Mouse (Mus musculus): ENCODE measurements at regions not wholly inside any gene's neighbourhood (a gene's known extent, or its start where the extent isn't known, plus 50 kb on each side); places are given as distances from the start of the nearest gene placed in this dataset.
A peak's percentile ranks its signal among the peaks of the same experiment; 100 is the strongest.

DNA sequence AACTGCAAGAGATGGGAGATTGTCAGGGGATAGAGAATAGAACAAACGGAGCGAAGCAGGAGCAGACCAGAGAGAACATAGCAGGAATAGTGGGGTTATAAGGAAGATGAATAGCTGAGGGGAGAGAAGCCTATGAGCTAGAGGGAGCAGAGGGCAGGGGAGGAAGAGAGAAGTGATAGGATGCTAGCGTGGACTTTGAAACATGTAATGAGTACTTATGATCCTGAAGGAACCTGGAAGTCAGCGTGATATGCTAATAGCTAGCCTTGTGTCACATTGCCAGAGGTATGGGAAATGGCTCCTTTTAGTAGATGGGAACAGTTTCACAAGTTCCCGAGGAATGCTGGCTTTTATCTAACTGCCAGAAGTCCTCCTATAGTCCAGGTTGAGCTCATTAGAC, 51.8 kb downstream of the Calml3 start:
- no peak for ATAC-seq
- Histone ChIP-seq H3K9ac (ENCODE audit: low read depth, low read length) (no peak overlapping the region), H3K36me3 (ENCODE audit: control insufficient read depth, insufficient read depth, low read length) (no peaks in the 10 kb centered on the region), H3K27me3 (replicated peaks; ENCODE audit: control insufficient read depth, insufficient read depth, low read length) (no peaks in the 10 kb centered on the region), H3K4me3 (ENCODE audit: low read length) (no peak overlapping the region), H3K4me1 (ENCODE audit: control insufficient read depth, insufficient read depth, low read depth, low read length) (no peaks in the 10 kb centered on the region), H3K4me2 (ENCODE audit: low read length) (no peak overlapping the region), H3K27ac (ENCODE audit: low read depth, low read length) (no peak overlapping the region), H3K9me3 (ENCODE audit: control insufficient read depth, low read length) (no peaks in the 10 kb centered on the region)
- 88% methylated on average over 5 of the region's 5 CpGs for WGBS

DNA sequence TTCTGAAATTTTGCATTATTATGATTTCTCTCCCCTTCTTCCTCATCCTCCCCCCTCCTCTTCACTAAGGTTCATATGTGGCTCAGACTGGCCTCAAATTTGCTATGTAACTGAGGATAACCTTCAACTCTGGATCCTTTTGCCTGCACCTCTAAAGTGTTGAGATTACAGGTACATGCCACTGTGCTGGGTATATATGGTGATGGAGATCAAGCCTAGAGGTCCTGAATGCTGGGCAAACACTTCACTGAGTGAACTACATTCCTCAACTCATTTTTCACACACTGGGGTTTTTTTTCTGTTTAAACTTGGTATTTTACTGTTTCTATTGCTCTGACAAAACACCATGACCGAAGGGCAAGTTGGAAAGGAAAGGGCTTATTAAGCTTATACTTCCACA, 52.9 kb downstream of the Calml3 start:
- H3K4me1 ChIP-seq (ENCODE audit: control insufficient read depth, insufficient read depth, low read depth, low read length) = no peaks in the 10 kb centered on the region
- H3K9ac ChIP-seq (ENCODE audit: low read depth, low read length) = no peak overlapping the region
- ATAC-seq = no peak
- H3K9me3 ChIP-seq (ENCODE audit: control insufficient read depth, low read length) = no peaks in the 10 kb centered on the region
- no peak overlapping the region for H3K27ac ChIP-seq (ENCODE audit: low read depth, low read length)
- 63% methylated on average over 1 of the region's 1 CpGs for WGBS
- no peak overlapping the region for H3K4me2 ChIP-seq (ENCODE audit: low read length)
- H3K4me3 ChIP-seq (ENCODE audit: low read length) = no peak overlapping the region
- H3K36me3 ChIP-seq (ENCODE audit: control insufficient read depth, insufficient read depth, low read length) = no peaks in the 10 kb centered on the region
- H3K27me3 ChIP-seq (replicated peaks; ENCODE audit: control insufficient read depth, insufficient read depth, low read length) = no peaks in the 10 kb centered on the region

- no peak overlapping the region for H3K4me2 ChIP-seq (ENCODE audit: low read length)
- no peaks in the 10 kb centered on the region for H3K9me3 ChIP-seq (ENCODE audit: control insufficient read depth, low read length)
- H3K4me3 ChIP-seq (ENCODE audit: low read length) = no peak overlapping the region
- no peak overlapping the region for H3K27ac ChIP-seq (ENCODE audit: low read depth, low read length)
- no peak for ATAC-seq
- WGBS = 76% methylated on average over 1 of the region's 1 CpGs
- no peaks in the 10 kb centered on the region for H3K4me1 ChIP-seq (ENCODE audit: control insufficient read depth, insufficient read depth, low read depth, low read length)
- H3K9ac ChIP-seq (ENCODE audit: low read depth, low read length) = no peak overlapping the region
- no peaks in the 10 kb centered on the region for H3K36me3 ChIP-seq (ENCODE audit: control insufficient read depth, insufficient read depth, low read length)
- H3K27me3 ChIP-seq (replicated peaks; ENCODE audit: control insufficient read depth, insufficient read depth, low read length) = no peaks in the 10 kb centered on the region
Measured at GRCm38 (mm10) chr13:3750756-3751155, 53.4 kb downstream of the Calml3 start.

- no peak for ATAC-seq
- H3K36me3 ChIP-seq (ENCODE audit: control insufficient read depth, insufficient read depth, low read length) = no peaks in the 10 kb centered on the region
- H3K9me3 ChIP-seq (ENCODE audit: control insufficient read depth, low read length) = no peaks in the 10 kb centered on the region
- no peak overlapping the region for H3K4me3 ChIP-seq (ENCODE audit: low read length)
- H3K27me3 ChIP-seq (replicated peaks; ENCODE audit: control insufficient read depth, insufficient read depth, low read length) = no peaks in the 10 kb centered on the region
- no peak overlapping the region for H3K9ac ChIP-seq (ENCODE audit: low read depth, low read length)
- 83% methylated on average over 3 of the region's 3 CpGs for WGBS
- no peaks in the 10 kb centered on the region for H3K4me1 ChIP-seq (ENCODE audit: control insufficient read depth, insufficient read depth, low read depth, low read length)
- H3K4me2 ChIP-seq (ENCODE audit: low read length) = no peak overlapping the region
- no peak overlapping the region for H3K27ac ChIP-seq (ENCODE audit: low read depth, low read length)
Measured at GRCm38 (mm10) chr13:3749646-3750045, 54.5 kb downstream of the Calml3 start.

GRCm38 (mm10) chr13:3748859-3749258, 55.3 kb downstream of the Calml3 start:
- no peak for ATAC-seq
- WGBS = 72% methylated on average over 5 of the region's 5 CpGs
- no peak overlapping the region for H3K9ac ChIP-seq (ENCODE audit: low read depth, low read length)
- no peaks in the 10 kb centered on the region for H3K36me3 ChIP-seq (ENCODE audit: control insufficient read depth, insufficient read depth, low read length)
- no peaks in the 10 kb centered on the region for H3K4me1 ChIP-seq (ENCODE audit: control insufficient read depth, insufficient read depth, low read depth, low read length)
- H3K27me3 ChIP-seq (replicated peaks; ENCODE audit: control insufficient read depth, insufficient read depth, low read length) = no peaks in the 10 kb centered on the region
- H3K4me2 ChIP-seq (ENCODE audit: low read length) = no peak overlapping the region
- H3K9me3 ChIP-seq (ENCODE audit: control insufficient read depth, low read length) = no peaks in the 10 kb centered on the region
- H3K4me3 ChIP-seq (ENCODE audit: low read length) = no peak overlapping the region
- no peak overlapping the region for H3K27ac ChIP-seq (ENCODE audit: low read depth, low read length)

- Histone ChIP-seq H3K9me3 (ENCODE audit: control insufficient read depth, low read length) (no peaks in the 10 kb centered on the region), H3K4me3 (ENCODE audit: low read length) (no peak overlapping the region), H3K4me1 (ENCODE audit: control insufficient read depth, insufficient read depth, low read depth, low read length) (peaks cover 8% of the 10 kb centered on the region; the same call in 1 of the 2 replicates), H3K9ac (ENCODE audit: low read depth, low read length) (no peak overlapping the region), H3K36me3 (ENCODE audit: control insufficient read depth, insufficient read depth, low read length) (no peaks in the 10 kb centered on the region), H3K27ac (ENCODE audit: low read depth, low read length) (no peak overlapping the region), H3K27me3 (replicated peaks; ENCODE audit: control insufficient read depth, insufficient read depth, low read length) (no peaks in the 10 kb centered on the region), H3K4me2 (ENCODE audit: low read length) (no peak overlapping the region)
- ATAC-seq = no peak
- 69% methylated on average over 10 of the region's 10 CpGs for WGBS
Measured at GRCm38 (mm10) chr13:3746524-3746923, 57.6 kb downstream of the Calml3 start.

DNA sequence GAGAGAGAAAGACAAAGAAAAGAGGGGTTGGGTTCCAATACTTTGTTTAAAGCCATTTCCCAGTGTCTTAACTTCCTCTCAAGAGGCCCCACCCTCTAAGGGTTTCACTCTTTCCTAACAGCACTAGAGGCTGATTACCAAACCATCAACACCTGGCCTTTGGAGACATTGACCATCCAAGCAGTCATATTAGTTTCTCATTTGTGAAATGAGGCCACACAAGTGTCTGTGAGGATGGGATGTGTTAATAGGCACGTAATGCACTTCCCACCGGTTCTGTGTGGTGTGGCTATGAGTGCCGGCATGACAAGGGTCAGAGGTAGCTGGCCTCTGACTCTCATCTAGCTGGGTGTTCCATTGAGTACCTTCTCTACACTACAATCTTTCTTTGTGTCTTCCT, 59.2 kb downstream of the Calml3 start:
- no peaks in the 10 kb centered on the region for H3K9me3 ChIP-seq (ENCODE audit: control insufficient read depth, low read length)
- H3K4me2 ChIP-seq (ENCODE audit: low read length) = no peak overlapping the region
- no peak overlapping the region for H3K9ac ChIP-seq (ENCODE audit: low read depth, low read length)
- H3K27ac ChIP-seq (ENCODE audit: low read depth, low read length) = no peak overlapping the region
- H3K36me3 ChIP-seq (ENCODE audit: control insufficient read depth, insufficient read depth, low read length) = no peaks in the 10 kb centered on the region
- H3K27me3 ChIP-seq (replicated peaks; ENCODE audit: control insufficient read depth, insufficient read depth, low read length) = no peaks in the 10 kb centered on the region
- peaks cover 8% of the 10 kb centered on the region; the same call in 1 of the 2 replicates for H3K4me1 ChIP-seq (ENCODE audit: control insufficient read depth, insufficient read depth, low read depth, low read length)
- no peak for ATAC-seq
- WGBS = 72% methylated on average over 3 of the region's 3 CpGs
- H3K4me3 ChIP-seq (ENCODE audit: low read length) = no peak overlapping the region

- WGBS = 90% methylated on average over 6 of the region's 6 CpGs
- no peak overlapping the region for H3K4me2 ChIP-seq (ENCODE audit: low read length)
- H3K4me1 ChIP-seq (ENCODE audit: control insufficient read depth, insufficient read depth, low read depth, low read length) = peaks cover 8% of the 10 kb centered on the region; the same call in 1 of the 2 replicates
- no peak for ATAC-seq
- H3K9ac ChIP-seq (ENCODE audit: low read depth, low read length) = no peak overlapping the region
- H3K27me3 ChIP-seq (replicated peaks; ENCODE audit: control insufficient read depth, insufficient read depth, low read length) = no peaks in the 10 kb centered on the region
- H3K9me3 ChIP-seq (ENCODE audit: control insufficient read depth, low read length) = no peaks in the 10 kb centered on the region
- no peaks in the 10 kb centered on the region for H3K36me3 ChIP-seq (ENCODE audit: control insufficient read depth, insufficient read depth, low read length)
- no peak overlapping the region for H3K27ac ChIP-seq (ENCODE audit: low read depth, low read length)
- no peak overlapping the region for H3K4me3 ChIP-seq (ENCODE audit: low read length)
Measured at GRCm38 (mm10) chr13:3743692-3744457, 60.2 kb downstream of the Calml3 start.

- 51% methylated on average over 4 of the region's 4 CpGs for WGBS
Measured at GRCm38 (mm10) chr13:3742763-3743401, 61.2 kb downstream of the Calml3 start.

More at GRCm38 (mm10) chr13:3742763-3743401, 61.2 kb downstream of the Calml3 start:
- no peaks in the 10 kb centered on the region for H3K27me3 ChIP-seq (replicated peaks; ENCODE audit: control insufficient read depth, insufficient read depth, low read length)
- no peak overlapping the region for H3K4me2 ChIP-seq (ENCODE audit: low read length)
- ATAC-seq = peak; percentile 63
- H3K4me1 ChIP-seq (ENCODE audit: control insufficient read depth, insufficient read depth, low read depth, low read length) = peaks cover 8% of the 10 kb centered on the region; the same call in 1 of the 2 replicates
- no peaks in the 10 kb centered on the region for H3K36me3 ChIP-seq (ENCODE audit: control insufficient read depth, insufficient read depth, low read length)
- H3K4me3 ChIP-seq (ENCODE audit: low read length) = no peak overlapping the region
- no peaks in the 10 kb centered on the region for H3K9me3 ChIP-seq (ENCODE audit: control insufficient read depth, low read length)
- no peak overlapping the region for H3K9ac ChIP-seq (ENCODE audit: low read depth, low read length)
- H3K27ac ChIP-seq (ENCODE audit: low read depth, low read length) = 0 out of 2 replicates have a peak overlapping the region, but pooled peaks have one; percentile 34

Measured in hindbrain, embryonic 16.5 days (tissue).